Mouse (Mus musculus) liver, embryonic 16.5 days (tissue): ENCODE data around the gene Olfr1234. TPM values are rescaled to one million over a fixed set of nuclear protein-coding genes. Genes with fewer than 3 reads are reported as not detected.

Source experiments
- ATAC-seq: fragments of 200-750 bp; cut with Nextera tagmentation; 2 replicates; pipeline ENCODE4 v1.8.0; 2017; ENCODE audit warnings: low read depth, mild to moderate bottlenecking, moderate number of reproducible peaks, moderate library complexity
- H3K27ac ChIP-seq: fragments of 300-500 bp; sonication (generic); 2 replicates; pipeline ENCODE4 v1.5.1; 2014; ENCODE audit warnings: mild to moderate bottlenecking, low read length
- H3K27me3 ChIP-seq: fragments of 300-500 bp; sonication (generic); 2 replicates; pipeline ENCODE4 v1.6.1; 2014; ENCODE audit warnings: low read depth, low read length, mixed read lengths; ENCODE audit not compliant: control insufficient read depth, insufficient read depth
- H3K36me3 ChIP-seq: fragments of 300-500 bp; sonication (generic); 2 replicates; pipeline ENCODE4 v1.6.1; 2014; ENCODE audit warnings: mild to moderate bottlenecking; ENCODE audit not compliant: control insufficient read depth, insufficient read depth
- H3K4me1 ChIP-seq: fragments of 300-500 bp; sonication (generic); 2 replicates; pipeline ENCODE4 v1.6.1; 2014; ENCODE audit warnings: low read depth, low read length, mixed read lengths; ENCODE audit not compliant: control insufficient read depth
- H3K4me2 ChIP-seq: fragments of 300-500 bp; sonication (generic); 2 replicates; pipeline ENCODE4 v1.6.1; 2014; ENCODE audit warnings: low read depth, low read length, mixed read lengths
- H3K4me3 ChIP-seq: fragments of 300-500 bp; sonication (generic); 2 replicates; pipeline ENCODE4 v1.5.1; 2014; ENCODE audit warnings: low read depth, mild to moderate bottlenecking, low read length
- H3K9ac ChIP-seq: fragments of 300-500 bp; sonication (generic); 2 replicates; pipeline ENCODE4 v1.6.1; 2014; ENCODE audit warnings: low read depth, low read length
- H3K9me3 ChIP-seq: fragments of 300-500 bp; sonication (generic); replicated peaks from 2 replicates; pipeline ENCODE4 v1.6.1; 2016; ENCODE audit warnings: low read length; ENCODE audit not compliant: control insufficient read depth
- WGBS: fragments of 180-500 bp; shearing (Covaris S2); extraction: QIAGEN DNeasy Blood & Tissue Kit; methylation state at CpG from one replicate; pipeline ENCODE4 v1.1.7; 2014; ENCODE audit not compliant: insufficient replicate concordance; 5-methylcytosine and 5-hydroxymethylcytosine counted together
- polyA plus RNA-seq: library from polyadenylated mRNA; unstranded; fragments of >200 nt; fragmentation: Nextera tagmentation; extraction: Ambion mirVana; gene quantifications from 2 replicates; pipeline ENCODE4 v1.2.1, GENCODE M21; 2015

Olfr1234 gene
- not detected in 2 replicates for polyA plus RNA-seq

GRCm38 (mm10) chr2:89364765-89365164 lies at the start of gene Olfr1234:
Gene Olfr1234, minus strand, starts transcription at chr2:89364865.
- H3K36me3 ChIP-seq, result no peaks in the 10 kb centered on the region
- H3K27ac ChIP-seq, result no peak within 1 kb of the TSS
- H3K9ac ChIP-seq, result no peak within 1 kb of the TSS
- no peak within 1 kb of the TSS for H3K4me2 ChIP-seq
- H3K4me3 ChIP-seq, result no peak within 1 kb of the TSS
- 74% methylated on average over 4 of the region's 4 CpGs for WGBS
- H3K9me3 ChIP-seq, result no peaks in the 10 kb centered on the region
- H3K4me1 ChIP-seq, result no peaks in the 10 kb centered on the region
- ATAC-seq, result no peak
- no peaks in the 10 kb centered on the region for H3K27me3 ChIP-seq

GRCm38 (mm10) chr2:89409576-89409975 lies 44.9 kb upstream of the Olfr1234 start, which contains the start of gene Olfr1238:
Gene Olfr1238, minus strand, starts transcription at chr2:89409676.
- no peak within 1 kb of the TSS for H3K4me2 ChIP-seq
- no peak within 1 kb of the TSS for H3K4me3 ChIP-seq
- 80% methylated on average over 2 of the region's 2 CpGs for WGBS
- no peak within 1 kb of the TSS for H3K27ac ChIP-seq
- H3K9ac ChIP-seq, result no peak within 1 kb of the TSS
- no peak for ATAC-seq
- H3K36me3 ChIP-seq, result no peaks in the 10 kb centered on the region
- H3K9me3 ChIP-seq, result no peaks in the 10 kb centered on the region
- H3K27me3 ChIP-seq, result no peaks in the 10 kb centered on the region
- H3K4me1 ChIP-seq, result no peaks in the 10 kb centered on the region

- Histone ChIP-seq H3K27ac (no peak overlapping the region), H3K36me3 (no peaks in the 10 kb centered on the region), H3K9ac (no peak overlapping the region), H3K9me3 (no peaks in the 10 kb centered on the region), H3K4me3 (no peak overlapping the region), H3K27me3 (no peaks in the 10 kb centered on the region), H3K4me1 (no peaks in the 10 kb centered on the region), H3K4me2 (no peak overlapping the region)
- no peak for ATAC-seq
- WGBS, result 78% methylated on average over 1 of the region's 1 CpGs
Measured at GRCm38 (mm10) chr2:89400882-89401281, 36.2 kb upstream of the Olfr1234 start.

GRCm38 (mm10) chr2:89342298-89342697 lies 22.4 kb downstream of the Olfr1234 start, which contains the start of gene Olfr1233:
Gene Olfr1233, minus strand, starts transcription at chr2:89342398.
- Histone ChIP-seq H3K9ac (no peak within 1 kb of the TSS), H3K27me3 (no peaks in the 10 kb centered on the region), H3K9me3 (no peaks in the 10 kb centered on the region), H3K4me3 (no peak within 1 kb of the TSS), H3K4me2 (no peak within 1 kb of the TSS), H3K36me3 (no peaks in the 10 kb centered on the region), H3K4me1 (no peaks in the 10 kb centered on the region), H3K27ac (no peak within 1 kb of the TSS)
- ATAC-seq, result no peak

GRCm38 (mm10) chr2:89329575-89329974 lies 35.1 kb downstream of the Olfr1234 start, which contains the start of gene Olfr1232:
Gene Olfr1232, minus strand, starts transcription at chr2:89329675.
- no peak for ATAC-seq
- Histone ChIP-seq H3K4me3 (no peak within 1 kb of the TSS), H3K4me1 (no peaks in the 10 kb centered on the region), H3K9ac (no peak within 1 kb of the TSS), H3K36me3 (no peaks in the 10 kb centered on the region), H3K27me3 (no peaks in the 10 kb centered on the region), H3K9me3 (no peaks in the 10 kb centered on the region), H3K27ac (no peak within 1 kb of the TSS), H3K4me2 (no peak within 1 kb of the TSS)

Other genes starting within 250 kb of the Olfr1234 start
- gene Olfr1221, start 247.6 kb downstream of the Olfr1234 start, polyA plus RNA-seq, result not detected in 2 replicates
- not detected in 2 replicates for gene Olfr1222, start 231.8 kb downstream of the Olfr1234 start, polyA plus RNA-seq
- not detected in 2 replicates for gene Olfr1223, start 213.3 kb downstream of the Olfr1234 start, polyA plus RNA-seq
- not detected in 2 replicates for gene Olfr1224-ps1, start 200.8 kb downstream of the Olfr1234 start, polyA plus RNA-seq
- not detected in 2 replicates for gene Olfr1225, start 190.2 kb downstream of the Olfr1234 start, polyA plus RNA-seq
- not detected in 2 replicates for gene Olfr1226, start 164.8 kb downstream of the Olfr1234 start, polyA plus RNA-seq
- gene Olfr1228, start 110.8 kb downstream of the Olfr1234 start, polyA plus RNA-seq, result not detected in 2 replicates
- not detected in 2 replicates for gene Olfr1229, start 76.9 kb downstream of the Olfr1234 start, polyA plus RNA-seq
- gene Olfr1230, start 67.6 kb downstream of the Olfr1234 start, polyA plus RNA-seq, result not detected in 2 replicates
- gene Olfr1231, start 57.8 kb downstream of the Olfr1234 start, polyA plus RNA-seq, result not detected in 2 replicates
- not detected in 2 replicates for gene Olfr1232, start 35.2 kb downstream of the Olfr1234 start, polyA plus RNA-seq
- not detected in 2 replicates for gene Olfr1233, start 22.5 kb downstream of the Olfr1234 start, polyA plus RNA-seq
- gene Olfr1238, start 44.8 kb upstream of the Olfr1234 start, polyA plus RNA-seq, result not detected in 2 replicates
- gene Olfr1239, start 55.5 kb upstream of the Olfr1234 start, polyA plus RNA-seq, result not detected in 2 replicates
- gene Olfr1240, start 78.1 kb upstream of the Olfr1234 start, polyA plus RNA-seq, result not detected in 2 replicates
- not detected in 2 replicates for gene Olfr1241, start 122.3 kb upstream of the Olfr1234 start, polyA plus RNA-seq
- not detected in 2 replicates for gene Olfr1242, start 133.5 kb upstream of the Olfr1234 start, polyA plus RNA-seq
- gene Olfr1243, start 166.6 kb upstream of the Olfr1234 start, polyA plus RNA-seq, result not detected in 2 replicates
- gene Olfr1245, start 213.6 kb upstream of the Olfr1234 start, polyA plus RNA-seq, result not detected in 2 replicates
- not detected in 2 replicates for gene Olfr1246, start 228.3 kb upstream of the Olfr1234 start, polyA plus RNA-seq
- not detected in 2 replicates for gene Olfr1247, start 249.3 kb upstream of the Olfr1234 start, polyA plus RNA-seq